Mouse (Mus musculus) megakaryocyte-erythroid progenitor cell, adult 5-6 weeks (primary cell): Measurements from ENCODE around the gene Sp8. TPM values are rescaled to one million over a fixed set of nuclear protein-coding genes. Genes with fewer than 3 reads are reported as not detected.

ENCODE experiments used
- ATAC-seq: replicated peaks from 2 replicates; pipeline ENCODE4 v1.8.0; 2016; ENCODE audit warnings: mild to moderate bottlenecking, inconsistent platforms; ENCODE audit not compliant: severe bottlenecking, poor library complexity, low FRiP score, low TSS enrichment
- total RNA-seq, 2 experiments: library from RNA; stranded (forward) in 1 of 2; stranded (reverse) in 1 of 2; fragments of 200-1000, 215-1000 nt in 1 of 2; fragments of >200 nt in 1 of 2; fragmentation: Nextera tagmentation in 1 of 2; gene quantifications; 2 replicates each; pipeline ENCODE4 v1.2.3; 2014 to 2017

Gene Sp8
- total RNA-seq (2014; fragmentation: Nextera tagmentation) (not detected in 2 replicates), total RNA-seq (2017) (not detected in 2 replicates)

DNA sequence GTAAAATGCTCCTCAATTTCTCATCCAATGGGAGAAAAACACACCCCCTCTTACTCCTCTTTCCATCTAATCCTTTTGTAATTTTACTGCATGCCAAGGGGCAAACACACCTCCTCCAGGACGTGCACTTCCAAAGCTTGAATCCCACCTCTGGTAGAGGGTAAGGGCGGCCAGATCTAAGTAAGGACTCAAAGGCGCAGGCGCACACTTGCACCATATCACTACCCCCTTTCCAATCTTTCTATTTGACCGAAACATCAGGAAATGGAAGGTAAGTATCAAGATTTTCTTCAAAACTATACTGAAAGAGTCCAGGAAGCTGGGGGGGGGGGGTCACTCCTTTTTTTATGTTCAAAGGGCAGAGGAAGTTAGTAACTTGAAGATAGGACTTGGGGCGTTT is at the start of gene Sp8:
TSS of gene Sp8 (plus strand) at position 109 of the 400 bp plus-strand sequence.
- no peak for ATAC-seq

DNA sequence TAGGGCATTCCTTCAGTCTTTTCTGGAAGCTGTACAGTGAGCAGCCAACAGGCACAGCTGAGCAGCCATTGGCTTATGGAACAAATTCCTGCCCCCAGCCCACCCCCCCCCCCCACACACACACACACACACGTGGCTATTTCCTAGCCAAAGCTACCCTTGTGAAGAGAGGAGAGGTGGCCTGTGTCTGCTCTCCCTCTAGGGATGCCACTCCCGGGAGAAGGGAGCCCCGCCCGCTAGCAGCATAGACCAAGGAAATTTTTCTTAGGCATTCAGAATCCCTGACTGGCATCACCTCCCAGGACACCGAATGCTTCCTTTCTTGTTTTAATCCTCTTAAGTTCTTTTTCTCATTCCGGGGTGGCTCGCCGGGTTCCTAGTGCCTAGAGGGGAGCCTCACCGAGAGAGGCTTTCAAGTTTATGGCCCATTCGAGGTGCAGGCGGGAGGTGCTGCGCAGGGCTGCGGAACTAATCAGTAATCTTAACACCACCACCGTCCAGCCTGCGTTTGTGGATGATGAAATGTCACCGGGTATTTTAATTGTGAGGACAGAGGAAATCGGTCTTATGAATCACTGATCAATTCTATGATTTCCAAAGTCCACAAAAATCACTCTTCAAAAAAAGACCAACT is 34.7 kb upstream of the Sp8 start:
- ATAC-seq = no peak

GRCm38 (mm10) chr12:118814561-118814960 is 31.6 kb upstream of the Sp8 start:
- no peak for ATAC-seq

DNA sequence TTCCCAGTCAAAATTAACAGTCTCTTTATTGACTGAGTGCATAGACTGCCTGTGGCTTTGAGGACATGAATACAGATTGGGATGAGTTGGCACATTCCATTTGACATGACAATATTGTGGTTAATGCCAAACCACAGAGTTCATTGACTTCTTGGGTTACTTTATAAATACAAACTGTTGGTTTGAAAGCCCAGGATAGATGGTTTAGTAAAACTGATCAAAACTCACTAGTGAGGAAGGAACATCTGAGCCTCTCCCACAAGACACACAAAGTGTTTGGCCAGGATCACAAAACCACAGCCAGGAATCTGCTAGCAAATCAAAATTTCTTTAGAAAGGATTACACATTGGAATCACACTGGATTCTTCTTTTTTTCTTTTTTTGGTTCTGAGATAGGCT is 30.0 kb upstream of the Sp8 start:
- no peak for ATAC-seq

GRCm38 (mm10) chr12:118829881-118830280 is 16.2 kb upstream of the Sp8 start:
- no peak for ATAC-seq

GRCm38 (mm10) chr12:118836411-118837341 is 9.5 kb upstream of the Sp8 start:
- peak; percentile 72 for ATAC-seq

DNA sequence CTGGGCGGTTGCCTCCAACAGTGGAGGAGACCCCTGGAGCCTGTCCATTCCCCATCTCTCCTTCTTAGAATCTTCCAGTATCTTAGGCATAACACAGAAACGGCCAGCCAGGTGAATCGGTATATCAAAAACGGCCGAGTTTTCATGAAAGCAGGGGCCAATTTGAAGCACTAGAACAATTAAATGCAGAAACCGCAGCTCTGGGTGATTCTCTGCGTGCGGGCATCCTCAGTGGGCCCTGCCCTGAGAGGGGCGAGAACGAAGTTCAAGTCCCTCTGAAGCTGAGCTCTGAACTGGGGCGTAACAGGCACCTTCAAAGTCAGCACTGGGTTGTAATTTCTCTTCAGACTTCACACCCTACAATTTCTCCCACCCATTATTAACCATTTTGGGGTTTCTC is 8.8 kb upstream of the Sp8 start:
- ATAC-seq = no peak

DNA sequence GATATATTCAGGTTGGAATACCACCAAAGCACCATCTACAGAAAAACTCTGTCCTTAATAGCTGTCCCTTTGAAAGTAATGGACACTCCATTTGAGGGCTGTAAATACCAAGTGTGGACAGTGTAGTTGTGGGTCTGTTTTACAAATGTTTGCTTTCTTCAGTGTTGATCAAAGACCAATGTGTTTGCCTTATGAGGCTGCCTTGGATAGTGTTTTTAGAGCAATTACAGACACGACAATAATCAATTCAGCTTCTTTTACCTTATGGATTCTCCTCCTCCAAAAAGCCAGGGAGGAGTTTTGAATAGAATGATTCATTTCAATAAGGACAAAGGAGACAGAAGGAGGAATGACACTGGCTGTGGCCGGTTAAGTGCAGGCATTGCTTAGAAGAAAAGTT is 7.9 kb upstream of the Sp8 start:
- no peak for ATAC-seq

- ATAC-seq = no peak
Observed at GRCm38 (mm10) chr12:118839398-118839797, 6.7 kb upstream of the Sp8 start.

GRCm38 (mm10) chr12:118840301-118840700 is 5.8 kb upstream of the Sp8 start:
- ATAC-seq = no peak

DNA sequence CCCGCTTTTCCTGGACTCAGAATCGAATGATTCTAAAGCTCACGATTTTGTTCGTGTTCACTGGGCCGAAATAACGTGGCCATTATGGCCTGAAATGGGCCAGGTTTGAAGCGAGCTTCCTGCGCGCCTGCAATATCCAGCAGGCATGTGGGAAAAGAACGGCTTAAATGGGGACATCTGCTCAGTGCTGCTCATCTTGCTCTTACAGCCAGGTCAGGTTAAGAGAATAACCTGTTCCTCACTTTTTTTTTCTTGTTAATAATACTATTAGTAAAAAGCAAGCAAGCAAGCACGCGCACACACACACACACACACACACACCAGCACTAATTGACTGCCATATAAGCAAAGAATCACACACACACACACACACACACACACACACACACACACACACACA is 5.3 kb upstream of the Sp8 start:
- no peak for ATAC-seq

- no peak for ATAC-seq
Observed at GRCm38 (mm10) chr12:118841381-118841922, 4.7 kb upstream of the Sp8 start.

DNA sequence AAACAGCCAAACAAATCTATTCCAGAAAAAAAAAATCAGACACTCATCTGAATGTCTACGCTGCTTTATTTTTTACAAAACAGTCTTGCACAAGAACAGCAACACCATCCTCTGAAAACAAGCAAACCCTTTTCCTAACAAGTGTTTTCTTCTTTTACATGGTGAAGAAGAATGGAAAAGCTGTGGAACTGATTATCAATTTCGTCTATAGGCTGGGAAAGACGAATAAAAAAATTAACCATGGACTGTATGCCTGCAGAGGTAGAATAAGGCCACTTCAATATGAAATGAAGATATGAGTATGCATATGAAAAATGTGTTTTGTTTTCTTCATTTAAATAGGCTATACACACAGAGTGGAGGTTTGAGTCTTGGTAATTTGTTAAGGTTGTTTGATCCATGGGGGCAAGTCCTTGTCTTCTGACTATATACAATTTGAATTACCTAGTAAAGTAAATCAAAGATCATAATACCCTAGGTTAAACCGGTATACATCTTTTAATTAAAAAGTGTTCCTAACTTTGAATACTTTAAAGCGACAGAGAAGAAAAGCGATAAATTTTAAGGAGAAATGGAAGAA is 4.1 kb upstream of the Sp8 start:
- ATAC-seq = no peak

DNA sequence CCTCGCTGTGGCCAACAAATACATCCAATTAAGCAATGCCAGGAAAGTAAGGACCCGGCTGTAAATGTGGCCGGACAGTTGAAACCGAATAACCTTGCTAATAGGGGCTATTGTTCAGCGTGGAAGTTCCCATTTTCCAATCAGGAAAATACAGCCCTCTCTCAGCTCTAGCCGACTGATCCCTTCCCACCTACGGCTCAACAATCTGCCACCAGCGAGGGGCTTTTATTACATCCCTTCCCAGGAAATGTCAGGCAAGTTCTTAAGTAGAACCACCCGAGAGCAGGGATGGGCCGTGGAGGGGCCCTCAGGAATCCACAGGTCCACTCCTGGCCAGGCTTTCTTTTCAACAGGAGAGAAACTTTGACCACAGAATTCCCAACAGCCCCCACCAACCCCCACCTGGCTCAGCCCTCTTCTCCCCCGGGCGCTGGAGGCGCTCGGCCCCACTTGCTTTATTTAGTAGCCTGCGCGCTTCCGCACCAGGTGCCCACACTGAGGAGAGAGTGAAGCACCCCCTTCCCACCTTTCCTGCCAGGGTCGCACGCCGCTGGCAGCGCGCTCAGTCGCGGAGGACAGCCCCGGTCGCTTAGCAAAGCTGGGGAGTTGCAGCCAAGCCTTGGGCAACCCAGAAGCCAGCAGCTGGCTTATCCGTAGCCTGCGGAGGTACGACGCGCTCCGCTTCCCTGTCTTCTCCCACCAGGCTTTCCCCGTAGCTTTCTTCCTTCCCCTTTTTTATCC is 3.3 kb upstream of the Sp8 start:
- ATAC-seq = 0 out of 2 replicates have a peak, but pooled peaks have one; percentile 3

- no peak for ATAC-seq
Observed at GRCm38 (mm10) chr12:118844111-118844510, 2.0 kb upstream of the Sp8 start.

DNA sequence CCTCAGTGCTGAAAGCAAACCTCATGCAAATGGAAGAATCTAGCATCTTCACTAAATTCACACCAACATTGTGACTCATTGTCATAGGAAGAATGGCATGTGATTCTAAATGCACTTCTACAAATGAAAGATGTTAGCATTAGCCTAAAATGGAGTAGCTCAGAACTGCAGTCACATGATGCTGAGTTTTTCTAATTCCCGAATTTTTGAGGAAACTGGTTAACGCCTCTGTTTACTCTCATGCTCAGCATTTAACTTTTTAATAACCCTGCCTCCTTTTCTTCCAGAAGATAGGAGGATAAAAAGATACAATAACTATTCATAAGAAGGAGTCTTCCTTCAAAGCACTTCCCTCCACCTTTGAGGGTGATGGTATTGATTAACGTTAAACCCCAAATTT is 1.3 kb upstream of the Sp8 start:
- no peak for ATAC-seq

DNA sequence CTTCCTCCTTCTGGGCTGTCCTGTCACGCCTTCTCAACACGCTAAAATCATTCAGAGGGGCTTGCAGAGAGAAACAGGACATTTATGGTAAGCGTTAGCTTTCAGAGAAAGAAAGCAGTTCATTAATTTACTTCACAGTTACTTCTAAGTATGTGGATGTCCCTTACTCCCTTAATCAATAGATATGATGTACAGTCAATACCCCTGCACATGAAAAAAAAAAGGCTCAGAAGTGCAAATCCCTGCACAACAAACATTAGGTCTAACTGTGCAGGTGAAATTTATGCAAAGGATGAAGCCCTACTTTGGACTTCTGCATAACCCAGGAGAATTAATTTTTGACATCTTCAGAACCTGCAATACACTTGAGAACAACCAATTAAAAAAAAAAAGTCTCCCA is 778 bp upstream of the Sp8 start:
- ATAC-seq = no peak

DNA sequence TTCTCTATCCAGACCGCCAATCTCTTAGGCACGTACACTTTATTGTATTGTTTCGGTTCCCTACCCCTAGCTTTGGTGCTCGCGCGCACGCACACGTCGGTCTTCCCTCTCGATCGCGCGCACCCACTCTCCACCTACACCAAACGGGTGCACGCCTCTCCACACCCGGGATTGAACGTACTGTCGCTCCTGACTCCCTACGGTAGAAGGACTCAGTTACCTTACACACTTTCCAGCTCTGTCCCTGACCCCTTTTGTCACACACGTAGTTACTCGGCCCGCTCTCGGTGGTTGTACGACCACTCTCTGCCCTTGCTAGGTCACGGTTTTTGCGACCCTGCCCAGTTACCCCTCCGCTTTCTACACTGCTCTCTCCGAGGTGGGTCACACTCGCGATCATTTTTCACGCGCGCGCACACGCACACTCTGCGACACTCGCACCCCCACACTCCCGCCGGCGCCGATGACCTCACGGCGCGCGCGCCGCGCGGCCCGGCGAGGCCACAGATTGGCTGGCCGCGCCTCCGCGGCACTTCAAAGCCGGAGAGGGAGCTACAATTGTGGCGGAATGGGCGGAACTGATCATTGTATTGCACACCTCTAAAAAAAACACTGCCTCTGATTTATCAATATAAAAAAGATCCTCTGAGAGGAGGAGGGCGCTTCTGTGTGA is 656 bp downstream of the Sp8 start:
- ATAC-seq = peak; percentile 43

- no peak for ATAC-seq
Observed at GRCm38 (mm10) chr12:118847381-118847780, 1.3 kb downstream of the Sp8 start.
